Mouse (Mus musculus) heart, postnatal 0 days (tissue): Measurements from ENCODE around the gene Prph2. TPM values are rescaled to one million over a fixed set of nuclear protein-coding genes. Genes with fewer than 3 reads are reported as not detected.

ENCODE experiments used
- ATAC-seq: fragments of 200-750 bp; cut with Nextera tagmentation; 2 replicates; pipeline ENCODE4 v1.8.0; 2017; ENCODE audit warnings: low read depth, moderate number of reproducible peaks, moderate library complexity; ENCODE audit not compliant: insufficient read depth
- DNase-seq: peaks from one replicate; pipeline ENCODE4 v3.0.0-alpha.2; 2016; ENCODE audit warnings: low spot score
- H3K27ac ChIP-seq: fragments of 300-500 bp; sonication (generic); 2 replicates; pipeline ENCODE4 v1.5.1; 2014; ENCODE audit warnings: low read depth, mild to moderate bottlenecking
- H3K27me3 ChIP-seq: fragments of 300-500 bp; sonication (generic); 2 replicates; pipeline ENCODE4 v1.6.1; 2014; ENCODE audit warnings: low read length, mixed read lengths; ENCODE audit not compliant: control insufficient read depth, insufficient read depth
- H3K36me3 ChIP-seq: fragments of 300-500 bp; sonication (generic); replicated peaks from 2 replicates; pipeline ENCODE4 v1.6.1; 2014; ENCODE audit warnings: low read length, mixed read lengths; ENCODE audit not compliant: control insufficient read depth, insufficient read depth
- H3K4me1 ChIP-seq: fragments of 300-500 bp; sonication (generic); 2 replicates; pipeline ENCODE4 v1.6.1; 2014; ENCODE audit warnings: antibody characterized with exemption; ENCODE audit not compliant: control insufficient read depth, insufficient read depth
- H3K4me2 ChIP-seq: fragments of 300-500 bp; sonication (generic); 2 replicates; pipeline ENCODE4 v1.6.1; 2014; ENCODE audit warnings: low read depth, mild to moderate bottlenecking, low read length, moderate library complexity
- H3K4me3 ChIP-seq: fragments of 300-500 bp; sonication (generic); 2 replicates; pipeline ENCODE4 v1.5.1; 2014; ENCODE audit warnings: low read depth, low read length
- H3K9ac ChIP-seq: fragments of 300-500 bp; sonication (generic); replicated peaks from 2 replicates; pipeline ENCODE4 v1.6.1; 2014; ENCODE audit warnings: low read depth, low read length, mixed read lengths
- H3K9me3 ChIP-seq: fragments of 300-500 bp; sonication (generic); replicated peaks from 2 replicates; pipeline ENCODE4 v1.6.1; 2016; ENCODE audit warnings: low read length; ENCODE audit not compliant: control insufficient read depth
- CTCF ChIP-seq: IDR thresholded peaks from 2 replicates; pipeline ENCODE4 v1.5.1; 2016; ENCODE audit warnings: antibody characterized with exemption, control low read depth, low read depth
- EP300 ChIP-seq: IDR thresholded peaks from 2 replicates; pipeline ENCODE4 v1.6.1; 2016; ENCODE audit warnings: antibody characterized with exemption, low read depth
- WGBS: fragments of 180-500 bp; shearing (Covaris S2); extraction: QIAGEN DNeasy Blood & Tissue Kit; methylation state at CpG from one replicate; pipeline ENCODE4 v1.1.7; 2014; 5-methylcytosine and 5-hydroxymethylcytosine counted together
- polyA plus RNA-seq: library from polyadenylated mRNA; unstranded; fragments of >200 nt; fragmentation: Nextera tagmentation; extraction: Ambion mirVana; gene quantifications from 2 replicates; pipeline ENCODE4 v1.2.1, GENCODE M21; 2015
- total RNA-seq: library from RNA; depleted of rRNA; stranded (reverse); fragments of >200 nt; gene quantifications from 2 replicates; pipeline ENCODE4 v1.2.3, GENCODE M21; 2014; ENCODE audit warnings: low replicate concordance; rRNA removed

Prph2 gene
- not detected in 2 replicates for total RNA-seq
- polyA plus RNA-seq: not detected in 2 replicates

DNA sequence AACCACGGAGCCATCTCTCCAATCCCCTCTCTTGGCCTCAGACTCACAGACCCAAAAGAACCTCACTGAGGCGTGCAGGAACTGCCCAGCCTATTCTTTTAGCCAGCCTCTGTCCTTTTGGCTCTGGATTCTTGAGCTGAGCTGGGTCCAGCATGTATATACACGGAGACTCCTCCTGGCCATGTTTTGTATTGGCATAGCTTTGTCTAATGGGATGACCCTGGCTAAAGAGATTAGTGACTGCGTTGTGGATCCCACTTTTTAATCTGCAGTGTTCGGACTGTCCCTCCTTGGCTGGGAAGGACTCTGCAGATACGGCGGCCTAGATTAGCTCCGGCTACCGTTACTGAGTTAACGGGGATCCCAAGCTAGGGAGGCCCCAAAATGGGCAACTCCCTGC is at the start of gene Prph2:
Prph2 (plus strand) TSS at position 274 of the 400 bp plus-strand sequence.
- Histone ChIP-seq H3K4me3 (no peak within 1 kb of the TSS), H3K4me2 (no peak within 1 kb of the TSS), H3K9ac (no peak within 1 kb of the TSS), H3K36me3 (no peaks in the 10 kb centered on the region), H3K9me3 (no peaks in the 10 kb centered on the region), H3K27me3 (no peaks in the 10 kb centered on the region), H3K4me1 (no peaks in the 10 kb centered on the region), H3K27ac (no peak within 1 kb of the TSS)
- 75% methylated on average over 10 of the region's 10 CpGs for WGBS
- TF ChIP-seq EP300 (no peak), CTCF (no peak)
- no peak for ATAC-seq
- DNase-seq: no peak

DNA sequence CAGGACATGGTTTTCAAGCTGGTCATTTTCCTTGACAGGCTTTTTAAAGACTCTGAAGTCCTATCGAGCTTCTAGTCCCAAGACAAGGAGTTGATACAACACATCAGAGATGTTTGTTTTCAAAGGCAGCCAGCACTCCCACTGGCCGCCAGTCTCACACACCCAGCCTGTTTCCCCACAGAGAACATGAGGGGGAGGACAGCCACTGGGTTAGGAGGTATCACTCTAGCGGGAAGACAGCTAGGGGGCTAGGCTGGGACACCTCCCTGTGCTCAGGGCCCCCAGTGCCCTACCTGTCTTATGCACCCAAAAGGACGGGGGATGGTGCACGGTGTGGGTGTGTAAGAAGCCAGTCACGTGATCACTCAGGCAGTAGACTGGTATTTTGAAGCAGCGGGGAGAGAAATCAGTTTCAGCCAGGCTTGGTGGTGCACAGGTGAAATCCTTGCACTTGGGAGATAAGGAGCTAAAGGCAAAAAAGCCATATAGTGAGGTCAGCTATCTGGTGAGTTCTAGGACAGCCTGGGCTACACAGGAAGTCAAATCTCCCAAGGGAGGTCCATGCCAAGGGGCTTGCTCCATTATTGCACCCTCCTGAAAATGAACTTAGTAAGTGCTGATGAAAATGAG is 45.6 kb upstream of the Prph2 start:
- Histone ChIP-seq H3K4me2 (no peak overlapping the region), H3K36me3 (no peaks in the 10 kb centered on the region), H3K4me3 (no peak overlapping the region), H3K9ac (no peak overlapping the region), H3K9me3 (no peaks in the 10 kb centered on the region), H3K27ac (no peak overlapping the region), H3K4me1 (no peaks in the 10 kb centered on the region), H3K27me3 (no peaks in the 10 kb centered on the region)
- ATAC-seq: no peak
- WGBS: 63% methylated on average over 7 of the region's 7 CpGs
- TF ChIP-seq CTCF (no peak), EP300 (no peak)
- DNase-seq: no peak

DNA sequence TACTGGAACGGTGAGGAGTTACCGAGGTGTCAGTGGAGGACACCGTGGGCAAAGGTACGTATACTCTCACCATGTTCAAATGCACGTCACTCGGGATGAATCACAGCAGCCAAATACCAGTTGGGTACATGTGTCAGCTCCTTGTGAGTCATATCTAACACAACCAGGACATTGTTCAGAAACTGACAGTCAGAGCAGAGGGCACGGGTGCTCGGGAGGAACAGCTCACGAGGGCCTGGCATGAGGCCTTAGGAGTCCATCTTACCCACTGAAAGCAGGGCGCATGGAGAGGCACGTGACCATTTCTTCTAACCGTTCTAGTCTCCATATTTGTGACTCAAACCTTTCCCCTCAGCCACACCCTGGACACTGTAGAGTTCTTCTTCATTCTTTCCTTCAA is 43.4 kb upstream of the Prph2 start:
- Histone ChIP-seq H3K4me2 (no peak overlapping the region), H3K9me3 (no peaks in the 10 kb centered on the region), H3K27ac (no peak overlapping the region), H3K4me1 (no peaks in the 10 kb centered on the region), H3K4me3 (no peak overlapping the region), H3K36me3 (no peaks in the 10 kb centered on the region), H3K27me3 (no peaks in the 10 kb centered on the region), H3K9ac (no peak overlapping the region)
- no peak for DNase-seq
- 78% methylated on average over 12 of the region's 12 CpGs for WGBS
- no peak for TF ChIP-seq EP300
- ATAC-seq: no peak

DNA sequence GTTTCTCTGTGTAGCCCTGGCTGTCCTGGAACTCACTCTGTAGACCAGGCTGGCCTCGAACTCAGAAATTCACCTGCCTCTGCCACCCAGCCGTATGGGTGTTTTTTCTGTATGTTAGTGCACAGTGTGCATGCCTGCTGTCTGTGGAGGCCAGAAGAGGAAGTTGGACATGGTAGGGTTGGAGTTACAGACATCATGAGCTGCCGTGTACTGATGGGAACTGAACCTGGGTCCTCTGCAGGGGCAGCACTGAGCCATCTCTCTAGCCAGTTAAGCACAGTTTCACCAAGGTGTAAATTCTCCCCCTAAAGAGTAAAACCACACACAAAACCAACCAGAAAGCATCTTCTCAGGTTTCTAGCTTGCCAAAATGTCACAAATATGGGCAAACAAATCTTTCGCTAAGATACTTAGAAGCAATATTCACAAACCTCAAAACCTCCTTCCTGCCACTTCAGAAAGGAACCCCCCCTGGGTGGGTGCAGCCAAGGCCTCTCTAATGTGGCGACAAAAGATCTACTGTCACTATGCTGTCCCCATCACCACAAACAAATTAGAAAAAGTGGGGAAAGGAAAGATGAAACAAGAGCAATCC is 40.0 kb upstream of the Prph2 start:
- DNase-seq: no peak
- H3K27me3 ChIP-seq: no peaks in the 10 kb centered on the region
- 85% methylated on average over 5 of the region's 5 CpGs for WGBS
- H3K9ac ChIP-seq: no peak overlapping the region
- no peak overlapping the region for H3K4me2 ChIP-seq
- TF ChIP-seq CTCF (no peak), EP300 (no peak)
- no peaks in the 10 kb centered on the region for H3K9me3 ChIP-seq
- H3K36me3 ChIP-seq: no peaks in the 10 kb centered on the region
- no peak overlapping the region for H3K4me3 ChIP-seq
- no peak for ATAC-seq
- H3K4me1 ChIP-seq: peaks cover 12% of the 10 kb centered on the region; the same call in 1 of the 2 replicates
- no peak overlapping the region for H3K27ac ChIP-seq

DNA sequence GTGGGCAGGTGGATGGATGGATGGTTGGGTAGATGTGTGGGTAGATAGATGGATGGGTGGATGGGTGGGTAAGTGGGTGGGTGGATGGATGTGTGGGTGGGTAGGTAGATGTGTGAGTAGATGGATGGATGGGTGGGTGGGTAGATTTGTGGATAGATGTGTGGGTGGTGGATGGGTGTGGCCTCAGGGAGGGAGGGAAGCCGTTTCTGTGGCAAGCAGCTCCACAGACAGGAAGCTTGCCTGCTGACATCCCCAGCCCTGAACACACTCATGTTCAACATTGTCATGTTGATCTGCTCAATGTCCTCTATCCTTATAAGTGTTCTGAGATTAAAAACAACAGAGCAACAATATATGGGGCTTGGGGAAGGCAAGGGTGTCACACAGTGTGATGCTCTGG is 39.3 kb upstream of the Prph2 start:
- Histone ChIP-seq H3K9me3 (no peaks in the 10 kb centered on the region), H3K4me3 (no peak overlapping the region), H3K4me1 (peaks cover 12% of the 10 kb centered on the region; the same call in 1 of the 2 replicates), H3K36me3 (no peaks in the 10 kb centered on the region), H3K4me2 (no peak overlapping the region), H3K27me3 (no peaks in the 10 kb centered on the region), H3K9ac (no peak overlapping the region), H3K27ac (no peak overlapping the region)
- TF ChIP-seq CTCF (no peak), EP300 (no peak)
- ATAC-seq: no peak
- 50% methylated on average over 1 of the region's 1 CpGs for WGBS
- no peak for DNase-seq

DNA sequence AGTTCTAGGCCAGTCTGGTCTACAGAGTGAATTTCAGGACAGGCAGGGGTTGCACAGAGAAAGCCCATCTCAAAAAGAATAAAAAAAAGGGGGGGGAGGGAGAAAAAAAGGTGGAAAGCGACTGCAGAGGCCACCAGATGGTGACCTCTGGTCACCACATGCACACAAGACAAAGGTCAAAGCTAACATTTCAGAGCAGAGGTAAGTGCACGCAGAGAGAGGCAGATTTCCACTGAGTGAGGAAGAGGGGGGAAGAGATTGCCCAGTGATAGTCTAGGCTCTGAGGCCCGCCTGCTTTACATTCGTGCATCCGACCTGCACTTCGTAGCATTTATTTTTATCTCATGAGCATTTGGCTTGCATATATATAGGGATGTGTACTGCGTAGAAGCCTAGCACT is 37.5 kb upstream of the Prph2 start:
- Histone ChIP-seq H3K9ac (no peak overlapping the region), H3K9me3 (no peaks in the 10 kb centered on the region), H3K27me3 (no peaks in the 10 kb centered on the region), H3K36me3 (no peaks in the 10 kb centered on the region), H3K4me3 (no peak overlapping the region), H3K4me2 (no peak overlapping the region), H3K4me1 (peaks cover 12% of the 10 kb centered on the region; the same call in 1 of the 2 replicates), H3K27ac (no peak overlapping the region)
- ATAC-seq (no peak), DNase-seq (no peak)
- TF ChIP-seq EP300 (no peak), CTCF (no peak)
- 79% methylated on average over 7 of the region's 7 CpGs for WGBS
